Mouse (Mus musculus) cerebellum, adult 11-12 months (tissue): ENCODE measurements around the gene Pamr1.

ENCODE experiments used
- DNase-seq: peaks from one replicate; pipeline ENCODE4 v3.0.0; 2022

Pamr1 gene

GRCm38 (mm10) chr2:102663865-102664264 is 114.1 kb downstream of the Pamr1 start:
- no peak for DNase-seq

- no peak for DNase-seq
These were observed 118.2 kb downstream of the Pamr1 start for GRCm38 (mm10) chr2:102667981-102668380.

DNA sequence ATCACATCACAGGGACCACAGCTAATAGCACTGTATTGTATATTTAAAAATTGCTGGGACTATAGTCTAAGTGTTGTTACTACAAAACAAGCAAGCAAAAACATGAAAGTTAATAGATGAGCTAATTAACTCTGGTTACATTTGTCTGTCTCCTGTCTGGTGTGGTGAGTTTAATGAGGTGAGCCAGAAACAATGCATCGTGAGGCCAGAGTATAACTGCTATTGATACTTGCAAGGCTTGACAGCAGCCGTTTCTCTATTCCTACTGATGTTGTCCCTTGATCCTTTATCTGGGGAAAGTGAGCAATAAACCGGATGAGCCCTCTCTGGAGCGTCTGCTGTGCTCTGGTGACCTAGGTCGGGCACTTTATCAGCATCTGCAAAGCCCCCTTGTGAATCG is 119.8 kb downstream of the Pamr1 start:
- DNase-seq = no peak

DNA sequence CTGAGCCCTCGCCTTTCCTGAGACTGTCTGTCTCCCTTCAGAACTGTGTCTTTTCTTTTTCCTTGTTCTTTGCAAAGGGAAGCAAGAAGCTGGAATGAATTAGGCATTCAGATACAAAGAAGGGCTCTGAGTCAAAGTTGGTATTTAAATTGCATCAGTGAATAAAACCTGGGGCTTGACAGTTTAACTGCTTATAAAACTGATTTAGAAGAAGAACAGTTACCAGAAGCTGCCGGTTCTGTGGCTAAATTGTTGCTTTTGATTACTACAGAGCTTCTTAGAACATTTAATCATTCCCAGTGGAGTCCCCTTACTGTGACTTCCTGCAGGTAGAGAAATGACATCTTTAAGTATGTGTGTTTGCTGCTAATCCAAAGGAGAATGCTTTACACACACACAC is 124.8 kb downstream of the Pamr1 start:
- DNase-seq = no peak

- DNase-seq = peak; percentile 28
These were observed 125.5 kb downstream of the Pamr1 start for GRCm38 (mm10) chr2:102675275-102675674.

DNA sequence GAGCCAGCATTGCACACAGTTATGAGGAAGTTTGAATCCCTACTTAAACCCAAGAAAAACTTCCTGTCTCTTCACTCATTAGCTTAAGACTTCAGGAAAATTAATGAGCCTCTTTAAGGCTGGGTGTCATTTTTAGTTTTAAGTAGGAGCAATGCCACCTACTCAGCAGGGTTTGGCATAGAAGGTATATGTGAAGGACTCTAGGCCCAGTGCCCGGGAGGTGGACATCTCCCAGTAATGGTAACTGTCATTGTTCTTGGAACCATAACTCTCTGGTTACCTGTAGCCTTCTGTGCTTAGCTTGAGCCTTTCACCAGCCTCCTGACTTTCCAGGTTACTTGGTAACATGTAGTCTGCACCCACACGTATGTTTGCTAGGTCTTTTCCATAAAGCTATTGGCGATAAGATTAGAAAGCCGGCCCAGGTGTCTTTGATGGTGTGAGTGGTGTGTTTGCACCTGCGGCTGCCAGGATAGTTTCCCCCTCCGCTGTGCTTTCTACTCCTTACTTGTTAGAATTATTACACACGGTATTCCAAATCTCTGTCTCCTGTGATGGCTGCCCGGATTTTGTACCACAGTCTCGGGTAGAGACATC is 127.0 kb downstream of the Pamr1 start:
- DNase-seq = no peak

DNA sequence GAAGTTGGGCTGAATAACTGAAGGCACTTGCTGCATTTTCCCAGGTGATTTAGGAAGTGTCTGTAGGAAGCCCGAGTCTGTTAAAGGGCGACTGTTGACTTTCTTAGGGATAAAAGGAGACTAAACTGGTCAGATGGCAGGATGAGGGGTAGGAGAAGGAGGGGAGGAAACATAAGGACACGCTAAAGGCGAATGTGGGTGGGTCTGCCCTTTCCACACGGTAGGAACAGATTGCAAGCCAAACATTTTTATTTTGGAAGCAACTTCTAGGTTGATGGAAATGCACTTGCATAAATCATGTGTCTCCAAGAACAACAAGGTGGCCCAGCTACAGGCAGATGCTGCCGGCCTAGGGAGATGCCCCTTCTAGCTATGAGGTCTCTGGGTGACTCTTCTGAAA is 127.6 kb downstream of the Pamr1 start:
- no peak for DNase-seq

GRCm38 (mm10) chr2:102681351-102681750 is 131.5 kb downstream of the Pamr1 start:
- no peak for DNase-seq

- DNase-seq = no peak
These were observed 132.4 kb downstream of the Pamr1 start for GRCm38 (mm10) chr2:102682168-102682567.

GRCm38 (mm10) chr2:102685371-102686107 is 135.7 kb downstream of the Pamr1 start:
- DNase-seq = no peak

GRCm38 (mm10) chr2:102686108-102686450 is 136.3 kb downstream of the Pamr1 start:
- no peak for DNase-seq
